Mouse (Mus musculus) hematopoietic stem cell, adult 5-6 weeks (primary cell): Measurements from ENCODE around the gene 2310033P09Rik. TPM values are rescaled to one million over a fixed set of nuclear protein-coding genes. Genes with fewer than 3 reads are reported as not detected.

ENCODE experiments used
- ATAC-seq, 2 experiments: fragments of 125-278 bp in 1 of 2; replicated peaks in 1 of 2; 2 replicates each; pipeline ENCODE4 v1.8.0; 2016 to 2017; ENCODE audit warnings: inconsistent platforms in 2 of 2, mild to moderate bottlenecking in 2 of 2, moderate number of reproducible peaks in 2 of 2, low read depth in 1 of 2, moderate TSS enrichment in 1 of 2; ENCODE audit not compliant: low FRiP score in 2 of 2, poor library complexity in 2 of 2, severe bottlenecking in 2 of 2, insufficient read depth in 1 of 2, low TSS enrichment in 1 of 2
- total RNA-seq: library from RNA; stranded (forward); fragments of 172-1452, 232-1000 nt; gene quantifications from 2 replicates; pipeline ENCODE4 v1.2.3, GENCODE M21; 2017

2310033P09Rik gene
- total RNA-seq: 16.6 and 23.1 TPM in 2 replicates

GRCm38 (mm10) chr11:59208153-59208831 is at the start of gene 2310033P09Rik:
2310033P09Rik (plus strand) TSS chr11:59208321.
- ATAC-seq: peak; percentile 63 to 67

GRCm38 (mm10) chr11:59159099-59159498 is 49.0 kb upstream of the 2310033P09Rik start:
- ATAC-seq: no peak

- no peak for ATAC-seq
Measured at GRCm38 (mm10) chr11:59159558-59159957, 48.6 kb upstream of the 2310033P09Rik start.

GRCm38 (mm10) chr11:59161398-59161797 is 46.7 kb upstream of the 2310033P09Rik start:
- no peak for ATAC-seq

- 0 out of 4 replicates have a peak, but pooled peaks have one; percentile 1 to 12 for ATAC-seq
Measured at GRCm38 (mm10) chr11:59162443-59163254, 45.5 kb upstream of the 2310033P09Rik start.

GRCm38 (mm10) chr11:59163255-59164236 is 44.6 kb upstream of the 2310033P09Rik start, which contains the start of gene Iba57:
Iba57 (minus strand) TSS chr11:59163739.
- peak; percentile 95 to 97 for ATAC-seq

- ATAC-seq: no peak
Measured at GRCm38 (mm10) chr11:59164384-59164783, 43.7 kb upstream of the 2310033P09Rik start.

GRCm38 (mm10) chr11:59165616-59166241 is 42.4 kb upstream of the 2310033P09Rik start:
- no peak for ATAC-seq

GRCm38 (mm10) chr11:59169807-59170206 is 38.3 kb upstream of the 2310033P09Rik start:
- no peak for ATAC-seq

GRCm38 (mm10) chr11:59170549-59170948 is 37.6 kb upstream of the 2310033P09Rik start:
- ATAC-seq: no peak

- no peak for ATAC-seq
Measured at GRCm38 (mm10) chr11:59174189-59174838, 33.8 kb upstream of the 2310033P09Rik start.

- no peak for ATAC-seq
Measured at GRCm38 (mm10) chr11:59176475-59176874, 31.6 kb upstream of the 2310033P09Rik start.

GRCm38 (mm10) chr11:59176921-59177320 is 31.2 kb upstream of the 2310033P09Rik start:
- ATAC-seq: no peak

GRCm38 (mm10) chr11:59182864-59183331 is 25.2 kb upstream of the 2310033P09Rik start, which contains the start of gene Gjc2:
Gjc2 (minus strand) TSS chr11:59183213.
- no peak for ATAC-seq

GRCm38 (mm10) chr11:59183821-59184220 is 24.3 kb upstream of the 2310033P09Rik start:
- peak in 1 of 2 experiments; percentile 65; a peak in 3 of 4 replicates for ATAC-seq

- no peak for ATAC-seq
Measured at GRCm38 (mm10) chr11:59185490-59185889, 22.6 kb upstream of the 2310033P09Rik start.
